Mouse (Mus musculus) kidney, embryonic 16.5 days (tissue): ENCODE results near the gene Abcb9. TPM values are rescaled to one million over a fixed set of nuclear protein-coding genes. Genes with fewer than 3 reads are reported as not detected.
"Not testable (repeated sequence)": the region's sequence is repeated elsewhere in the genome, so short reads cannot be mapped to it uniquely, and the experiment has no call there.

Source experiments
- ATAC-seq: fragments of 200-750 bp; cut with Nextera tagmentation; 2 replicates; pipeline ENCODE4 v1.8.0; 2017; ENCODE audit warnings: moderate TSS enrichment; ENCODE audit not compliant: low FRiP score, low TSS enrichment
- H3K27ac ChIP-seq: fragments of 300-500 bp; sonication (generic); 2 replicates; pipeline ENCODE4 v1.5.1; 2014; ENCODE audit warnings: low read length
- H3K27me3 ChIP-seq: fragments of 300-500 bp; sonication (generic); 2 replicates; pipeline ENCODE4 v1.6.1; 2014; ENCODE audit warnings: low read length, control low read depth, mixed read lengths; ENCODE audit not compliant: insufficient read depth
- H3K36me3 ChIP-seq: fragments of 300-500 bp; sonication (generic); 2 replicates; pipeline ENCODE4 v1.6.1; 2014; ENCODE audit warnings: low read length, control low read depth, mixed read lengths; ENCODE audit not compliant: insufficient read depth
- H3K4me1 ChIP-seq: fragments of 300-500 bp; sonication (generic); 2 replicates; pipeline ENCODE4 v1.6.1; 2014; ENCODE audit warnings: low read length, control low read depth, mixed read lengths; ENCODE audit not compliant: insufficient read depth
- H3K4me2 ChIP-seq: fragments of 300-500 bp; sonication (generic); replicated peaks from 2 replicates; pipeline ENCODE4 v1.6.1; 2014; ENCODE audit warnings: low read depth, low read length
- H3K4me3 ChIP-seq: fragments of 300-500 bp; sonication (generic); 2 replicates; pipeline ENCODE4 v1.5.1; 2014; ENCODE audit warnings: mild to moderate bottlenecking, low read length
- H3K9ac ChIP-seq: fragments of 300-500 bp; sonication (generic); replicated peaks from 2 replicates; pipeline ENCODE4 v1.6.1; 2014; ENCODE audit warnings: low read length
- H3K9me3 ChIP-seq: fragments of 300-500 bp; sonication (generic); 2 replicates; pipeline ENCODE4 v1.6.1; 2016; ENCODE audit warnings: low read length, control low read depth
- WGBS: fragments of 180-500 bp; shearing (Covaris S2); extraction: QIAGEN DNeasy Blood & Tissue Kit; methylation state at CpG from one replicate; pipeline ENCODE4 v1.1.7; 2014; 5-methylcytosine and 5-hydroxymethylcytosine counted together
- polyA plus RNA-seq: library from polyadenylated mRNA; unstranded; fragments of >200 nt; fragmentation: Nextera tagmentation; extraction: Ambion mirVana; gene quantifications from 2 replicates; pipeline ENCODE4 v1.2.1, GENCODE M21; 2015

Abcb9 gene
- polyA plus RNA-seq, 1 experiment from 2014 or later, result 2.6 TPM

GRCm38 (mm10) chr5:124069657-124070056 lies 25.9 kb downstream of the Abcb9 start:
- H3K27me3 ChIP-seq, result no peaks in the 10 kb centered on the region
- H3K4me2 ChIP-seq, result no peak overlapping the region
- H3K4me3 ChIP-seq, result no peak overlapping the region
- peaks cover 21% of the 10 kb centered on the region for H3K4me1 ChIP-seq
- ATAC-seq, result no peak
- H3K9ac ChIP-seq, result no peak overlapping the region
- 76% methylated on average over 3 of the region's 3 CpGs for WGBS
- no peak overlapping the region for H3K27ac ChIP-seq
- H3K9me3 ChIP-seq, result no peaks in the 10 kb centered on the region
- no peaks in the 10 kb centered on the region for H3K36me3 ChIP-seq

- Histone ChIP-seq H3K9ac (no peak overlapping the region), H3K4me3 (no peak overlapping the region), H3K4me1 (peaks cover 6% of the 10 kb centered on the region; the same call in 1 of the 2 replicates), H3K4me2 (no peak overlapping the region), H3K27ac (no peak overlapping the region), H3K27me3 (no peaks in the 10 kb centered on the region), H3K9me3 (no peaks in the 10 kb centered on the region), H3K36me3 (no peaks in the 10 kb centered on the region)
- 71% methylated on average over 12 of the region's 12 CpGs for WGBS
- no peak for ATAC-seq
These were observed 33.4 kb downstream of the Abcb9 start for GRCm38 (mm10) chr5:124062037-124062824.

- Histone ChIP-seq H3K9ac (no peak overlapping the region), H3K9me3 (peaks cover 4% of the 10 kb centered on the region; the same call in 1 of the 2 replicates), H3K4me3 (no peak overlapping the region), H3K4me1 (peaks cover 6% of the 10 kb centered on the region; the same call in 1 of the 2 replicates), H3K36me3 (no peaks in the 10 kb centered on the region), H3K27me3 (no peaks in the 10 kb centered on the region), H3K27ac (no peak overlapping the region), H3K4me2 (no peak overlapping the region)
- 55% methylated on average over 5 of the region's 5 CpGs for WGBS
- ATAC-seq, result no peak
These were observed 35.9 kb downstream of the Abcb9 start for GRCm38 (mm10) chr5:124059677-124060076.

GRCm38 (mm10) chr5:124058749-124059148 lies 36.8 kb downstream of the Abcb9 start:
- no peak for ATAC-seq
- H3K27ac ChIP-seq, result no peak overlapping the region
- no peak overlapping the region for H3K4me2 ChIP-seq
- no peak overlapping the region for H3K9ac ChIP-seq
- no peaks in the 10 kb centered on the region for H3K27me3 ChIP-seq
- H3K36me3 ChIP-seq, result no peaks in the 10 kb centered on the region
- H3K4me1 ChIP-seq, result peaks cover 6% of the 10 kb centered on the region; the same call in 1 of the 2 replicates
- peaks cover 4% of the 10 kb centered on the region; the same call in 1 of the 2 replicates for H3K9me3 ChIP-seq
- WGBS, result 96% methylated on average over 7 of the region's 7 CpGs
- no peak overlapping the region for H3K4me3 ChIP-seq

GRCm38 (mm10) chr5:124056956-124057355 lies 38.6 kb downstream of the Abcb9 start:
- no peaks in the 10 kb centered on the region for H3K27me3 ChIP-seq
- H3K36me3 ChIP-seq, result no peaks in the 10 kb centered on the region
- peaks cover 4% of the 10 kb centered on the region; the same call in 1 of the 2 replicates for H3K9me3 ChIP-seq
- H3K9ac ChIP-seq, result no peak overlapping the region
- no peak overlapping the region for H3K4me2 ChIP-seq
- ATAC-seq, result no peak
- H3K4me1 ChIP-seq, result peaks cover 9% of the 10 kb centered on the region; the same call in 1 of the 2 replicates
- WGBS, result 47% methylated on average over 4 of the region's 4 CpGs
- no peak overlapping the region for H3K27ac ChIP-seq
- no peak overlapping the region for H3K4me3 ChIP-seq

- Histone ChIP-seq H3K9ac (no peak overlapping the region), H3K36me3 (no peaks in the 10 kb centered on the region), H3K4me3 (no peak overlapping the region), H3K27me3 (no peaks in the 10 kb centered on the region), H3K27ac (no peak overlapping the region), H3K4me1 (peaks cover 12% of the 10 kb centered on the region; the same call in 1 of the 2 replicates), H3K4me2 (no peak overlapping the region), H3K9me3 (peaks cover 4% of the 10 kb centered on the region; the same call in 1 of the 2 replicates)
- no peak for ATAC-seq
- WGBS, result 97% methylated on average over 1 of the region's 1 CpGs
These were observed 39.4 kb downstream of the Abcb9 start for GRCm38 (mm10) chr5:124056219-124056618.

GRCm38 (mm10) chr5:124052641-124053040 lies 43.0 kb downstream of the Abcb9 start:
- H3K4me3 ChIP-seq, H3K9ac ChIP-seq, H3K4me2 ChIP-seq, H3K9me3 ChIP-seq, H3K36me3 ChIP-seq, ATAC-seq, H3K27ac ChIP-seq, H3K27me3 ChIP-seq: not testable (repeated sequence)
- H3K4me1 ChIP-seq, result peaks cover 22% of the 10 kb centered on the region
- 78% methylated on average over 7 of the region's 7 CpGs for WGBS

GRCm38 (mm10) chr5:124051899-124052491 lies 43.6 kb downstream of the Abcb9 start:
- no peak overlapping the region for H3K27ac ChIP-seq
- peaks cover 22% of the 10 kb centered on the region for H3K4me1 ChIP-seq
- WGBS, result 74% methylated on average over 11 of the region's 11 CpGs
- no peaks in the 10 kb centered on the region for H3K36me3 ChIP-seq
- ATAC-seq, result no peak
- H3K4me3 ChIP-seq, result no peak overlapping the region
- H3K4me2 ChIP-seq, result no peak overlapping the region
- no peaks in the 10 kb centered on the region for H3K27me3 ChIP-seq
- H3K9me3 ChIP-seq, result peaks cover 4% of the 10 kb centered on the region; the same call in 1 of the 2 replicates
- H3K9ac ChIP-seq, result no peak overlapping the region

- H3K4me2 ChIP-seq, result 0 out of 2 replicates have a peak overlapping the region, but pooled peaks have one; percentile 5
- no peaks in the 10 kb centered on the region for H3K27me3 ChIP-seq
- peak overlapping the region; percentile 72 for H3K27ac ChIP-seq
- H3K9me3 ChIP-seq, result no peaks in the 10 kb centered on the region
- peak; percentile 32; the same call in 1 of the 2 replicates for ATAC-seq
- peak overlapping the region; percentile 61 for H3K9ac ChIP-seq
- no peaks in the 10 kb centered on the region for H3K36me3 ChIP-seq
- H3K4me3 ChIP-seq, result no peak overlapping the region
- 43% methylated on average over 14 of the region's 14 CpGs for WGBS
- H3K4me1 ChIP-seq, result peaks cover 22% of the 10 kb centered on the region
These were observed 45.2 kb downstream of the Abcb9 start for GRCm38 (mm10) chr5:124050095-124051050.
